9 mouse cellular contexts compared by ENCODE assay signal in genomic region chr6:28418449-28418848, GRCm38 (mm10). TPM values are rescaled to one million over a fixed set of nuclear protein-coding genes. Genes with fewer than 3 reads are reported as not detected.
DNase-seq lines count a peak whose midpoint lies in the region; ATAC-seq and TF ChIP-seq lines count a peak whose summit lies in the region.
"Had no signal": no experiment of that assay in that cellular context is flagged by ENCODE, and none has a peak within 500 bp of the region (broad histone marks: within the 10 kb centered on the region; RNA-seq: fewer than 3 reads in every experiment).

No protein-coding gene starts in this region.

- peaks cover 32% of the 10 kb centered on the region for H3K36me3 ChIP-seq in forebrain, postnatal 0 days (ENCODE audit: insufficient read depth)
- H3K36me3 ChIP-seq in forebrain, embryonic 12.5 days (replicated peaks), result peaks cover 38% of the 10 kb centered on the region
- peaks cover 43% of the 10 kb centered on the region for H3K36me3 ChIP-seq in heart, embryonic 14.5 days (ENCODE audit: control insufficient read depth, insufficient read depth, low read length)
- peaks cover 27% of the 10 kb centered on the region for H3K36me3 ChIP-seq in forebrain, embryonic 14.5 days (ENCODE audit: control insufficient read depth, insufficient read depth, low read length)

- H3K4me2 ChIP-seq in forebrain, postnatal 0 days (ENCODE audit: low read depth), result no peak overlapping the region
- H3K4me2 ChIP-seq in forebrain, embryonic 12.5 days, result no peak overlapping the region
- no peak overlapping the region for H3K4me2 ChIP-seq in heart, embryonic 14.5 days (ENCODE audit: low read length)
- no peak overlapping the region for H3K4me2 ChIP-seq in forebrain, embryonic 14.5 days (ENCODE audit: low read length)

- peaks cover 22% of the 10 kb centered on the region for H3K4me1 ChIP-seq in forebrain, postnatal 0 days (ENCODE audit: insufficient read depth)
- H3K4me1 ChIP-seq in forebrain, embryonic 12.5 days, result peaks cover 24% of the 10 kb centered on the region
- H3K4me1 ChIP-seq in brown adipose tissue, adult 24 weeks (ENCODE audit: control insufficient read depth, insufficient read depth, insufficient read length, low read length), result peaks cover 23% of the 10 kb centered on the region
- H3K4me1 ChIP-seq in heart, embryonic 14.5 days (ENCODE audit: control insufficient read depth in 2 of 2, insufficient read depth in 2 of 2, low read length in 2 of 2), result peaks cover 11 to 35% of the 10 kb centered on the region in 2 experiments
- H3K4me1 ChIP-seq in forebrain, embryonic 14.5 days (ENCODE audit: control insufficient read depth, insufficient read depth, low read length), result peaks cover 17% of the 10 kb centered on the region

- no peak overlapping the region for H3K27ac ChIP-seq in forebrain, postnatal 0 days (ENCODE audit: low read depth, low read length)
- H3K27ac ChIP-seq in forebrain, embryonic 12.5 days, result no peak overlapping the region
- peak overlapping the region; percentile 55 for H3K27ac ChIP-seq in brown adipose tissue, adult 24 weeks (replicated peaks; ENCODE audit: low read depth, low read length)
- H3K27ac ChIP-seq in heart, embryonic 14.5 days (replicated peaks in 1 of 2; ENCODE audit: control insufficient read depth in 1 of 2, insufficient read depth in 1 of 2, low read depth in 2 of 2, low read length in 2 of 2), result peak overlapping the region; percentile 11 to 39; a peak in 2 of 4 replicates
- H3K27ac ChIP-seq in layer of hippocampus, adult 2 months, result peak overlapping the region; percentile 77
- no peak overlapping the region for H3K27ac ChIP-seq in forebrain, embryonic 14.5 days (ENCODE audit: low read depth, low read length)

- no peak overlapping the region for H3K9ac ChIP-seq in forebrain, postnatal 0 days
- no peak overlapping the region for H3K9ac ChIP-seq in forebrain, embryonic 12.5 days
- H3K9ac ChIP-seq in heart, embryonic 14.5 days (ENCODE audit: low read length), result no peak overlapping the region
- no peak overlapping the region for H3K9ac ChIP-seq in forebrain, embryonic 14.5 days (ENCODE audit: low read length)

- no peaks in the 10 kb centered on the region for H3K9me3 ChIP-seq in forebrain, postnatal 0 days (ENCODE audit: low read length)
- no peaks in the 10 kb centered on the region for H3K9me3 ChIP-seq in forebrain, embryonic 12.5 days
- no peaks in the 10 kb centered on the region for H3K9me3 ChIP-seq in heart, embryonic 14.5 days (ENCODE audit: control insufficient read depth, low read length)
- H3K9me3 ChIP-seq in forebrain, embryonic 14.5 days (replicated peaks; ENCODE audit: control insufficient read depth, low read length), result no peaks in the 10 kb centered on the region
- H3K9me3 ChIP-seq: megakaryocyte, embryonic 14.5 days had no signal

- DNase-seq in forebrain, postnatal 0 days, result peak; percentile 17
- peak; percentile 49 to 63 for DNase-seq in layer of hippocampus, adult 2 months (ENCODE audit: low spot score in 2 of 2)
- DNase-seq in ovary, postnatal 10 days (ENCODE audit: low spot score), result peak; percentile 53
- no peak for DNase-seq in forebrain, embryonic 14.5 days (ENCODE audit: low spot score)
- no peak for DNase-seq in spleen, postnatal 4 days (ENCODE audit: low spot score in 2 of 2)

- no peak for ATAC-seq in forebrain, postnatal 0 days
- ATAC-seq in forebrain, embryonic 12.5 days (ENCODE audit: low FRiP score), result no peak
- ATAC-seq in heart, embryonic 14.5 days (ENCODE audit: insufficient number of reproducible peaks, insufficient read depth, low FRiP score, low read depth), result no peak
- no peak for ATAC-seq in forebrain, embryonic 14.5 days

- no peaks in the 10 kb centered on the region for H3K27me3 ChIP-seq in forebrain, postnatal 0 days (ENCODE audit: insufficient read depth, low read length)
- no peaks in the 10 kb centered on the region for H3K27me3 ChIP-seq in forebrain, embryonic 12.5 days
- no peaks in the 10 kb centered on the region for H3K27me3 ChIP-seq in heart, embryonic 14.5 days (ENCODE audit: control insufficient read depth, insufficient read depth, low read length)
- no peaks in the 10 kb centered on the region for H3K27me3 ChIP-seq in forebrain, embryonic 14.5 days (replicated peaks; ENCODE audit: control insufficient read depth, insufficient read depth, low read length)
- H3K27me3 ChIP-seq: megakaryocyte, embryonic 14.5 days had no signal

- 0 out of 2 replicates have a peak, but pooled peaks have one; percentile 5 for TF ChIP-seq CTCF in forebrain, postnatal 0 days (IDR thresholded peaks at IDR 0.05; ENCODE audit: low read depth)
- peak; percentile 37 for TF ChIP-seq CTCF in layer of hippocampus, adult 2 months (conservative IDR thresholded peaks at IDR 0.05)

- 75% methylated on average over 14 of the region's 14 CpGs for WGBS in forebrain, postnatal 0 days
- WGBS in forebrain, embryonic 12.5 days, result 93% methylated on average over 14 of the region's 14 CpGs
- 70% methylated on average over 14 of the region's 14 CpGs for WGBS in heart, embryonic 14.5 days
- 82% methylated on average over 14 of the region's 14 CpGs for WGBS in forebrain, embryonic 14.5 days

- H3K4me3 ChIP-seq in forebrain, postnatal 0 days (ENCODE audit: low read depth, low read length), result no peak overlapping the region
- H3K4me3 ChIP-seq in forebrain, embryonic 12.5 days (replicated peaks), result no peak overlapping the region
- H3K4me3 ChIP-seq in brown adipose tissue, adult 24 weeks (ENCODE audit: insufficient read depth, low read depth, low read length), result peak overlapping the region; percentile 45
- no peak overlapping the region for H3K4me3 ChIP-seq in heart, embryonic 14.5 days (ENCODE audit: control insufficient read depth in 1 of 2, insufficient read depth in 1 of 2, low read depth in 1 of 2, low read length in 2 of 2)
- peak overlapping the region; percentile 2; the same call in 1 of the 2 replicates for H3K4me3 ChIP-seq in layer of hippocampus, adult 2 months
- H3K4me3 ChIP-seq in forebrain, embryonic 14.5 days (ENCODE audit: low read depth, low read length), result no peak overlapping the region
- H3K4me3 ChIP-seq: megakaryocyte, embryonic 14.5 days had no signal

RNA-seq across cellular contexts. Expression of gene Arf5, which starts 4.9 kb away (rescaled TPM):
- 292 and 346 TPM in 2 replicates for total RNA-seq in forebrain, postnatal 0 days (2014; rRNA removed)
- polyA plus RNA-seq in forebrain, postnatal 0 days (2015; fragmentation: Nextera tagmentation; extraction: Ambion mirVana), result 536 and 587 TPM in 2 replicates
- polyA plus RNA-seq in forebrain, embryonic 12.5 days (2016; fragmentation: Nextera tagmentation; extraction: Ambion mirVana), result 288 and 291 TPM in 2 replicates
- 65.6 and 67.5 TPM in 2 replicates for polyA plus RNA-seq in brown adipose tissue, adult 24 weeks (2012; ENCODE audit: insufficient read depth, insufficient read length, missing spikeins)
- 239 and 250 TPM in 2 replicates for polyA plus RNA-seq in heart, embryonic 14.5 days (2014; fragmentation: Nextera tagmentation; extraction: Ambion mirVana)
- 100 to 1,000 TPM; 285 to 294 TPM for total RNA-seq in layer of hippocampus, adult 2 months (2021)
- polyA plus RNA-seq in forebrain, embryonic 14.5 days (2014; fragmentation: Nextera tagmentation; extraction: Ambion mirVana), result 407 and 420 TPM in 2 replicates

RNA-seq across cellular contexts. Expression of gene Fscn3, which starts 9.1 kb away (rescaled TPM):
- 0.19 TPM in 1 of 2 replicates, not detected in the other for total RNA-seq in forebrain, postnatal 0 days (2014; rRNA removed)
- not detected in 2 replicates for polyA plus RNA-seq in forebrain, postnatal 0 days (2015; fragmentation: Nextera tagmentation; extraction: Ambion mirVana)
- not detected in 2 replicates for polyA plus RNA-seq in forebrain, embryonic 12.5 days (2016; fragmentation: Nextera tagmentation; extraction: Ambion mirVana)
- not detected in 2 replicates for polyA plus RNA-seq in brown adipose tissue, adult 24 weeks (2012; ENCODE audit: insufficient read depth, insufficient read length, missing spikeins)
- polyA plus RNA-seq in heart, embryonic 14.5 days (2014; fragmentation: Nextera tagmentation; extraction: Ambion mirVana), result not detected in 2 replicates
- total RNA-seq in layer of hippocampus, adult 2 months (2021), result not detected
- not detected in 2 replicates for polyA plus RNA-seq in forebrain, embryonic 14.5 days (2014; fragmentation: Nextera tagmentation; extraction: Ambion mirVana)

RNA-seq across cellular contexts. Expression of gene Gcc1, which starts 9.7 kb away (rescaled TPM):
- total RNA-seq in forebrain, postnatal 0 days (2014; rRNA removed), result 17.1 and 17.2 TPM in 2 replicates
- polyA plus RNA-seq in forebrain, postnatal 0 days (2015; fragmentation: Nextera tagmentation; extraction: Ambion mirVana), result 7.1 and 9.6 TPM in 2 replicates
- polyA plus RNA-seq in forebrain, embryonic 12.5 days (2016; fragmentation: Nextera tagmentation; extraction: Ambion mirVana), result 14.8 and 16.2 TPM in 2 replicates
- polyA plus RNA-seq in brown adipose tissue, adult 24 weeks (2012; ENCODE audit: insufficient read depth, insufficient read length, missing spikeins), result 4.1 and 5.7 TPM in 2 replicates
- polyA plus RNA-seq in heart, embryonic 14.5 days (2014; fragmentation: Nextera tagmentation; extraction: Ambion mirVana), result 4.6 and 4.9 TPM in 2 replicates
- 10 to 100 TPM; 17.9 to 23.0 TPM for total RNA-seq in layer of hippocampus, adult 2 months (2021)
- 7.2 and 9.7 TPM in 2 replicates for polyA plus RNA-seq in forebrain, embryonic 14.5 days (2014; fragmentation: Nextera tagmentation; extraction: Ambion mirVana)

RNA-seq across cellular contexts. Expression of gene Zfp800, which starts 20.6 kb away (rescaled TPM):
- 22.1 and 24.9 TPM in 2 replicates for total RNA-seq in forebrain, postnatal 0 days (2014; rRNA removed)
- 14.1 and 16.5 TPM in 2 replicates for polyA plus RNA-seq in forebrain, postnatal 0 days (2015; fragmentation: Nextera tagmentation; extraction: Ambion mirVana)
- 28.1 and 28.4 TPM in 2 replicates for polyA plus RNA-seq in forebrain, embryonic 12.5 days (2016; fragmentation: Nextera tagmentation; extraction: Ambion mirVana)
- 6.8 and 11.5 TPM in 2 replicates for polyA plus RNA-seq in brown adipose tissue, adult 24 weeks (2012; ENCODE audit: insufficient read depth, insufficient read length, missing spikeins)
- 15.6 and 18.2 TPM in 2 replicates for polyA plus RNA-seq in heart, embryonic 14.5 days (2014; fragmentation: Nextera tagmentation; extraction: Ambion mirVana)
- 10 to 100 TPM; 20.7 to 25.7 TPM for total RNA-seq in layer of hippocampus, adult 2 months (2021)
- 19.6 and 23.9 TPM in 2 replicates for polyA plus RNA-seq in forebrain, embryonic 14.5 days (2014; fragmentation: Nextera tagmentation; extraction: Ambion mirVana)

RNA-seq across cellular contexts. Expression of gene Pax4, which starts 30.7 kb away (rescaled TPM):
- total RNA-seq in forebrain, postnatal 0 days (2014; rRNA removed), result 0.29 TPM in 1 of 2 replicates, not detected in the other
- 0.11 and 0.16 TPM in 2 replicates for polyA plus RNA-seq in forebrain, postnatal 0 days (2015; fragmentation: Nextera tagmentation; extraction: Ambion mirVana)
- 0.14 TPM in 1 of 2 replicates, not detected in the other for polyA plus RNA-seq in forebrain, embryonic 12.5 days (2016; fragmentation: Nextera tagmentation; extraction: Ambion mirVana)
- not detected in 2 replicates for polyA plus RNA-seq in brown adipose tissue, adult 24 weeks (2012; ENCODE audit: insufficient read depth, insufficient read length, missing spikeins)
- polyA plus RNA-seq in heart, embryonic 14.5 days (2014; fragmentation: Nextera tagmentation; extraction: Ambion mirVana), result not detected in 2 replicates
- total RNA-seq in layer of hippocampus, adult 2 months (2021), result not detected
- polyA plus RNA-seq in forebrain, embryonic 14.5 days (2014; fragmentation: Nextera tagmentation; extraction: Ambion mirVana), result 0.16 TPM in 1 of 2 replicates, not detected in the other

Comparison
In these comparisons a context has a peak if more than half of its experiments do, and no peak if none do; other contexts are left out.
1. DNase-seq: peak in forebrain, postnatal 0 days (single experiment), layer of hippocampus, adult 2 months (2 of 2) and ovary, postnatal 10 days (single experiment); none in forebrain, embryonic 14.5 days (single experiment) and spleen, postnatal 4 days (0 of 2).
2. H3K27ac ChIP-seq: peak in brown adipose tissue, adult 24 weeks (single experiment), heart, embryonic 14.5 days (2 of 2) and layer of hippocampus, adult 2 months (single experiment); none in forebrain, postnatal 0 days (single experiment), forebrain, embryonic 12.5 days (single experiment) and forebrain, embryonic 14.5 days (single experiment).
3. H3K4me3 ChIP-seq: peak in brown adipose tissue, adult 24 weeks (single experiment) and layer of hippocampus, adult 2 months (single experiment); none in forebrain, postnatal 0 days (single experiment), forebrain, embryonic 12.5 days (single experiment), heart, embryonic 14.5 days (0 of 2) and forebrain, embryonic 14.5 days (single experiment).